Mouse (Mus musculus): ENCODE measurements around the gene Rcn3. TPM values are rescaled to one million over a fixed set of nuclear protein-coding genes. Genes with fewer than 3 reads are reported as not detected.
"Not testable (repeated sequence)": the region's sequence is repeated elsewhere in the genome, so short reads cannot be mapped to it uniquely, and the experiment has no call there.

The Rcn3 gene
- polyA plus RNA-seq, 1 experiment: 112 TPM

- DNase-seq (ENCODE audit: low read depth): no peak
These were observed 6.7 kb upstream of the Rcn3 start for GRCm38 (mm10) chr7:45098541-45099240.

GRCm38 (mm10) chr7:45097479-45097878 is 5.5 kb upstream of the Rcn3 start:
- DNase-seq (ENCODE audit: low read depth): no peak

GRCm38 (mm10) chr7:45095965-45096364 is 3.9 kb upstream of the Rcn3 start:
- DNase-seq (ENCODE audit: low read depth): not testable (repeated sequence)

DNA sequence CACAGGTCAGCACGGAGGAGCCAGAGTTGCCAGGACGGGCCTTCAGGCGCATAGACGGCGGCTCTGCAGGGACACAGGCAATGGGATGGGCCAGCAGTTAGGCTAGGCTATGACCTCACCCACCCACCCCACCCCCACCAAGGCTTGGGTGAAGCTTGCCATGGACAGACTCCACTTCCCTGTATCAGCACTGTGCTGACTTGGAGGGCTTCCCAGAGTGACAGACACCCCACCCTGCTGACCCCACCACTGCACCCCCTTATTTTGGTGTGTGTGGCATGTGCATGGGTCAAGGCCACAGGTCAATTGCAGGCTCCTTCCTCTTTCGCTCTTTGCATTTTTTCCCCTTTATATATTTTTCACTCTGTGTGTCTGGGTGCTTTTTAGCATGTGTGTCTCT is 3.3 kb upstream of the Rcn3 start:
- DNase-seq (ENCODE audit: low read depth): no peak

GRCm38 (mm10) chr7:45094121-45094520 is 2.1 kb upstream of the Rcn3 start:
- DNase-seq (ENCODE audit: low read depth): no peak

GRCm38 (mm10) chr7:45093516-45093905 is 1.5 kb upstream of the Rcn3 start:
- no peak for DNase-seq (ENCODE audit: low read depth)

GRCm38 (mm10) chr7:45092828-45093515 is 951 bp upstream of the Rcn3 start:
- no peak for DNase-seq (ENCODE audit: low read depth)

DNA sequence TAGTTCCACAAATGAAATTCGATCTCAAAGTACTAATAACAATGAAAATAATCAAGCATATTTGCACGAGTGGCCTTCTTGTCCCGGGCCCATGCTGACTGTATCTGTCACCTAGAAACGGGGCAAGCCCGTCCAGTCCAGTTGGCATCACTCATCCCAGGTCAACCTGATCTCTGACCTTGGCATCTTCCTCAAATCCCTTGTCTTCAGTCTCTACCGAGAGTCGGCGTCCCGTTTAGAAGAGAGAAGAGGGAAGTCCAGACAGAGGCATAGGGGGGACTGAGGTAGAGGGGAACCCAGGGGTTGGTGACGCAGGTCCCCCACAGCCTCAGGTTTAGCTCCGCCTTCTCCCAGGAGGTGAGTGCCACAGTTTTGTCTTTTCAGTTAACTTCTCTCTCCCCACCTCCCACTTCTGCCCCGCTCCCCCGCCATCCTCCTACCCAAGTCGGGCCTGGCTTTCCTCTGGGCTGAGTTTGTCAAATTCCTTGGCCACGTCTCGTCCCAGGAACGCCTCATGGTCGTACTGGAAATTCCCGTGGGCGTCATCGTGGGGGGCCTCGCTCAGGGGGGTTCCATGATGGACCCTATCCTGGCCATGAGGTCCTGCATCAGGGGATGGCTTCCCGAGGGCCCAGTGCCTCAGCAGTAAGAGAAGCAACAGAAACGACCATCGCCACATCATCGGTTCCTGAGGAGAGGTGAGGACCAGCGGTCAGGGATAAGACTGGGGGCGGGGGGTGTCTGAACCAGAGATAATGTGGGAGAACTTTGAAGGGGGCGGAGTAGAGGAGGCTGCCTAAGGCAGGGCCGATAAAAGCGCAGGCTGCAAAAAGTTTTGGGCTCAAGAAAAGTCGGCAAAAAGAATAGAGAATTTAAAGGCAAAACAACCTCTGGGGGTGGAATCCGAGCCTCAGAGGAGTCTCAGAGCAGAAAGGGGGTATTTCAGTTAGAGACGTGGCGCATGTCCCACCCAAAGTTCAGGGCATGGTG is 725 bp downstream of the Rcn3 start:
- no peak for DNase-seq (ENCODE audit: low read depth)

GRCm38 (mm10) chr7:45090251-45090977 is 1.6 kb downstream of the Rcn3 start:
- no peak for DNase-seq (ENCODE audit: low read depth)

DNA sequence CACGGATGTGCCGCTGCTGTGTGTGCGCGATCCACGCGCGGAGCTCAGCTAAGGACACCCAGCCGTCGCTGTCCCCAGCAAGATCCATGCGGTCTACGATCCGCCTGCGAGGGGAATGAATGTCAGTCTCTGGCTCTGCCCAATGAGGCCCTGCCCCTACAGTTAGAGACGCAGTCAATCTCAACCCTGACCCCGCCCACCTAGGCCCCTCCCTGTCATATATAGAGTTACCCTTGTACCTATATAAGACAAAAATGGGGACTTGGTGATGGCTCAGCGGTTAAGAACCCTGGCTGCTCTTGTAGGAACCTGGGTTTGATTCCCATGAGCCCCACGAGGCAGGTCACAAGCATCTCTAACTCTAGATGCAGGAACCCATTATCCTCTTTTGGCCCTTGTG is 3.4 kb downstream of the Rcn3 start:
- DNase-seq (ENCODE audit: low read depth): no peak

DNA sequence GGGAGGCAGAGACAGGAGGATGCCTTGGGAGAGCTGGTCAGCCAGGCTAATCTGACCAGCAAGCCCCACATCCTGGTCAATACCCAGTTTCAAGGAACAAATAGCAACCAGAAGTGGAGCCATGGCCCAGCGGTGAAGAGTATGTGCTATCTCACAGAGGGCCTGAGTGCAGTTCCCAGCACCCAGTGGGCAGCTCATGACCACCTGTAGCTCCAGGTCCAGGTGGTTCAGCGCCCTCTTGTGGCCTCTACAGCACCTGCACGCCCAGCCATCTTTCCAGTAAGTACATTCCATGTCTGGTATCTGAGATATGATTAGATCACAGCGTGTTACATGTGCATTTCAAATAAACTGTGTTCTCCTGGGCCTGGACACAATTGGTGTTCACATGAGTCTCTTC is 5.9 kb downstream of the Rcn3 start:
- DNase-seq (ENCODE audit: low read depth): no peak

- DNase-seq (ENCODE audit: low read depth): no peak
These were observed 8.6 kb downstream of the Rcn3 start for GRCm38 (mm10) chr7:45083300-45083890.

- DNase-seq (ENCODE audit: low read depth): no peak
These were observed 9.4 kb downstream of the Rcn3 start for GRCm38 (mm10) chr7:45082401-45083299.

DNA sequence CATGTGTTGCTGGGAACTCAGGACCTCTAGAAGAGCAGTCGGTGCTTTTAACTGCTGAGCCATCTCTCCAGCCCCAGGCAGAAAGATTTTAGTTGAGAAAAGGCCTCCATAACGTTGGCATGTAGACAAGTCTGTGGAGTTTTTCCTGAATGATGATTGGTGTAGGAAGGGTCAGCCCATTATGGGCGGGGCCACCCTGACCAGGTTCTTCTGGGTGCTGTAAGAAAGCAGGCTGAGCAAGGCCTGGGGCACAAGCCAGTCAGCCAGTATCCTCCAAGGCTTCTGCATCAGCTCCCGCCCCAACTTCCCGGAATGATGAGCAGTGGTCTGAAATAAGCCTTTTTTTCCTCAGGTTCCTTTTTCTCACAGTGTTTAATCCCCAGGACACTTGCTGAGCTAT is 11.0 kb downstream of the Rcn3 start:
- DNase-seq (ENCODE audit: low read depth): no peak

DNA sequence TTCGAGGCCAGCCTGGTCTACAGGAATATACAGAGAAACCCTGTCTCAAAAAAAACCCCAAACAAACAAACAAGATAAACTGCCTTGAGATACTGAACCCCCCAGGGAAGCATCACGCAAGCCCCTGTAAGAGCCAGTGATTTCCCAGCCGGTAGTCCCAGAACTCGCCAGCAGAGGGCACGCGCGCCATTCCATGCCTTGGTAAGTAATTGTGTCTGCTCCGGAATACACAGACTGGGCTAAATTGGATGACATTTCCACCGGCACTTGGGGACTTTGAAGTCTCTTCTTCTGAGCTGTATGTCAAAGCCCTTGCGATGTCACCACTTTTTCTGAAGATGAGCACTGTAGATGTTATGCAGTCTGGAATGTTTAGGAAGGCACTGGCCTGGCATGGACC is 12.2 kb downstream of the Rcn3 start:
- no peak for DNase-seq (ENCODE audit: low read depth)

DNA sequence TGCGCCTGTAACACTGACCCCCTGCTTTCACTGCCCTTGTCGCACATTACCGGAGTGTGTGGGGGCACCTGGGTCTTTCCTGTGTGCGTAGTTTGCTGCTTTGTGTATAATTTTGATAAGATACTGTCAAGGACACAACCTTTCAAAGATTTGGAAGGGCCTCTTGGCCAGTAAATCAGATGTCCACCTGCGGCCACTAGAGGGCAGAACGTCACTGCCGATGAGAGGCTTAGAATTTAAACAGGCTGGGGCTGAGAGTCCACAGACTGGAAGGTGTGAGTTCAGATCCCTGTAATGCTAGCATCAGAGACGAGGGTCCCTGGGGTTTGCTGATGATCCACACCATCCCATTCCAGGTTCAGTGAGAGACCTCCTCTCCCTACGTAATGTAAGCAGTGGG is 13.5 kb downstream of the Rcn3 start:
- DNase-seq (ENCODE audit: low read depth): no peak

- no peak for DNase-seq (ENCODE audit: low read depth)
These were observed 14.2 kb downstream of the Rcn3 start for GRCm38 (mm10) chr7:45077829-45078228.

GRCm38 (mm10) chr7:45077322-45077721 is 14.7 kb downstream of the Rcn3 start:
- no peak for DNase-seq (ENCODE audit: low read depth)

DNA sequence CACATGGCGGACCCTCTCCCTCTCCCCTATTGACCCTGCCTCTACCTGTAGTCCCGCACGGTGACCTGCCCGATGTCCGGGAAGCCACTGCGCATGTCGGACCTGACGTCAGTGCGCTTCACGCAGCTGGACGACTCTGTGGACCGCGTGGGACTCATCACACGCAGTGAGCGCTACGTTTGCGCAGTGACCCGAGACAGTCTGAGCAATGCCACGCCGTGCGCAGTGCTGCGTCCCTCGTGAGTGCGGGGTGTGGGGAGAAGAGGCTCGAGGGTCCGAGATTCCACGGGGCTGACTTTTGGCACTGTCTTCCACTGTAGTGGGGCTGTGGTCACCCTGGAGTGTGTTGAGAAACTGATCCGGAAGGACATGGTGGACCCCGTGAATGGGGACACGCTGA is 15.5 kb downstream of the Rcn3 start:
- no peak for DNase-seq (ENCODE audit: low read depth)

GRCm38 (mm10) chr7:45075405-45075804 is 16.6 kb downstream of the Rcn3 start:
- no peak for DNase-seq (ENCODE audit: low read depth)

Data from gonadal fat pad, adult 2 months (tissue).